Mouse (Mus musculus): Measurements from ENCODE around the gene Gm12569.

The Gm12569 gene

GRCm38 (mm10) chr11:51220308-51220707 is at the start of gene Gm12569:
Gene Gm12569, plus strand, starts transcription at chr11:51220473.
- DNase-seq (ENCODE audit: low spot score in 2 of 2) = no peak

GRCm38 (mm10) chr11:51202726-51203125 is 17.5 kb upstream of the Gm12569 start:
- DNase-seq (ENCODE audit: low spot score in 2 of 2) = no peak

GRCm38 (mm10) chr11:51207758-51208157 is 12.5 kb upstream of the Gm12569 start:
- no peak for DNase-seq (ENCODE audit: low spot score in 2 of 2)

GRCm38 (mm10) chr11:51211426-51211825 is 8.8 kb upstream of the Gm12569 start:
- DNase-seq (ENCODE audit: low spot score in 2 of 2) = no peak

- no peak for DNase-seq (ENCODE audit: low spot score in 2 of 2)
These were observed 6.3 kb upstream of the Gm12569 start for GRCm38 (mm10) chr11:51214021-51214420.

DNA sequence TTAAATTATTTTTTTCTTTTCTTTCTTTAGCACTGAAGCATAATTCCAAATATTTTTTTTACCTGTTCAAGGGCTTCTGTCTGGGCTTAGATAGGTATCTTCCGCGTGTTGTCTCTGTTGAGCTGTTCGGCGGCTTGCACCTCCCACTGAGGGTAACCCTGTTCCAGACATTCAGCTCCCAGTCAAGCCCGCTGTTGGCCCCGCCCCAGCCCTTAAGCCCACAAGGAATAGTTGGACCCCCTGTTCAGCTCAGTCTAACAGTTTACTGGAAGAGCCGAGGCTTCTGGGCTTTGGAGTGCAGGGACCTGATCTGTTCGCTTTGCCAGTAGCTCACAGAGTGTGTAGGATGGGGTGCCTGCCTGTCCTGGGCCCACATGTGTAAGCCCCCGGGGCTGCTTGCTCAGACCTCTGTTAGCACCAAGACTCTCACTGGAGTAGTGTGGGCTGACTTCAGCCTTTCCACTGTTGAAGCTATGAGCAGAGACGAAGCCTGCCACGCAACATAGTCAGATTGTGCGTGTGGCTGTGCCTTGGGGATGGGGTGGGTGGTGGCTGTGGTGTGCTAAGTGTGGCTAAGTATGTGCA is 785 bp upstream of the Gm12569 start:
- no peak for DNase-seq (ENCODE audit: low spot score in 2 of 2)

- no peak for DNase-seq (ENCODE audit: low spot score in 2 of 2)
These were observed 6.8 kb downstream of the Gm12569 start for GRCm38 (mm10) chr11:51227104-51227503.

DNA sequence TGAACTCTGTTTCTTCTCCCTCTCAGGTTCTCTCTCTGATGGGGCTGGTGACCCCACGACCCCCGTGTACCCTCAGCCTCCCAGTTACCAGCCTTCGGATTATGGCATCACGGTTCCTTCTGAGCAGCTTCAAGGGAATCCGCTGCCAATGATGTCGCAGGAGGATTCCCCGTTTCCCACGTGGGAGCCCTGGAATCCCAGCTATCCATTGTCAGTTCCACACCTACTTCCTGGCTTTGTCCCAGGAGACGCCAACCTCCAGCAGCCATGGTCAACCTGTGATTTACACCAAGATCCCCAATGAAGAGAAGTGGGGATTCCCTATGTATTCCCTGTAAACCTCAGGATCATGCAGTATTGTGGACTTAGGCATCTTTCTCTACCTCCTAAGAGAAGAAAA is 14.4 kb downstream of the Gm12569 start:
- no peak for DNase-seq (ENCODE audit: low spot score in 2 of 2)

GRCm38 (mm10) chr11:51242897-51243296 is 22.6 kb downstream of the Gm12569 start:
- DNase-seq (ENCODE audit: low spot score in 2 of 2) = no peak

GRCm38 (mm10) chr11:51257006-51257405 is 36.7 kb downstream of the Gm12569 start:
- no peak for DNase-seq (ENCODE audit: low spot score in 2 of 2)

GRCm38 (mm10) chr11:51261680-51262219 is 41.5 kb downstream of the Gm12569 start, which contains the start of gene Clk4:
Gene Clk4, plus strand, starts transcription at chr11:51261730.
- DNase-seq (ENCODE audit: low spot score in 2 of 2) = no peak

GRCm38 (mm10) chr11:51262342-51263285 is 42.3 kb downstream of the Gm12569 start, which contains the start of gene BC049762:
Gene BC049762, minus strand, starts transcription at chr11:51263046.
- peak; percentile 99 for DNase-seq (ENCODE audit: low spot score in 2 of 2)

DNA sequence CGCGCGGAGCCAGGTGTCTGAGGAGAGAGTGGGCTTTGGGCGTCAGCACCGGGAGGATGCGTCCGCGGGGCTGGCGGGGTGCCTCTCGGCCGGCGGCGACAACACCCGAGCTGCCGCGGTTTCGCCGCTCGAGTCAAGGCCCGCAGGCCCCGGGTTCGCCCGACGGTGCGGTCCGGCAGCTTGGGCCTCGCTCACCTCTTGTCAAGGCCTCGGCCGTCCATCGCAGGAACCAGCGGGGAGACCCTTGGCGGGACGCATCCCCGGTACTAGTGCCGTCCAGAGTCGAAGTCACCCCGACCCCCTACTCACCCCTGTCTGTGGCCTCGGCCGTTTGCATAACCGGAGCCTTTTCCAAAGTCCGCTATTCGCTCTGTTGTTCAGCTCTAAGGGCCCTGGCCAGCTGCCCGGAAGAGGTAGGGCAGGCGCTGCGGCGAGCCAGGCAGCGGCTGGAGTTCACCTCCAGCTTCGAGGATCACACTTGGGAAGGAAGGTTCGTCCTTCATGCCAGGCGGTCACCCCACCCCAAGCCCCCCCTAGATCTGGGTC is 43.1 kb downstream of the Gm12569 start:
- no peak for DNase-seq (ENCODE audit: low spot score in 2 of 2)

GRCm38 (mm10) chr11:51264352-51264751 is 44.1 kb downstream of the Gm12569 start:
- peak; percentile 14 to 16 for DNase-seq (ENCODE audit: low spot score in 2 of 2)

GRCm38 (mm10) chr11:51265326-51265725 is 45.1 kb downstream of the Gm12569 start:
- peak in 1 of 2 experiments; percentile 10 for DNase-seq (ENCODE audit: low spot score in 2 of 2)

GRCm38 (mm10) chr11:51274418-51274817 is 54.1 kb downstream of the Gm12569 start:
- DNase-seq (ENCODE audit: low spot score in 2 of 2) = no peak

Measured in thymus, postnatal 10 days (tissue).